Comparison of ENCODE assay signal across 31 mouse cellular contexts in genomic region chr8:70404212-70404611, GRCm38 (mm10). TPM values are rescaled to one million over a fixed set of nuclear protein-coding genes. Genes with fewer than 3 reads are reported as not detected.
DNase-seq lines count a peak whose midpoint lies in the region; ATAC-seq and TF ChIP-seq lines count a peak whose summit lies in the region.
"Had no signal": no experiment of that assay in that cellular context is flagged by ENCODE, and none has a peak within 500 bp of the region (broad histone marks: within the 10 kb centered on the region; RNA-seq: fewer than 3 reads in every experiment).

No protein-coding gene starts in this region.

- peaks cover 28% of the 10 kb centered on the region for H3K4me1 ChIP-seq in intestine, postnatal 0 days (replicated peaks; ENCODE audit: control insufficient read depth, insufficient read depth, low read length)
- peaks cover 45% of the 10 kb centered on the region for H3K4me1 ChIP-seq in intestine, embryonic 16.5 days (ENCODE audit: control insufficient read depth, insufficient read depth, low read length)
- no peaks in the 10 kb centered on the region for H3K4me1 ChIP-seq in liver, postnatal 0 days (ENCODE audit: insufficient read depth)
- H3K4me1 ChIP-seq in ES-Bruce4 (ENCODE audit: control insufficient read depth, insufficient read depth, low read length) = no peaks in the 10 kb centered on the region

- no peak overlapping the region for H3K4me2 ChIP-seq in intestine, postnatal 0 days (replicated peaks; ENCODE audit: low read depth)
- H3K4me2 ChIP-seq in intestine, embryonic 16.5 days (ENCODE audit: low read depth, low read length) = no peak overlapping the region
- no peak overlapping the region for H3K4me2 ChIP-seq in liver, postnatal 0 days (ENCODE audit: low read depth, low read length)
- H3K4me2 ChIP-seq: embryonic facial prominence, embryonic 15.5 days; forebrain, embryonic 13.5 days; hindbrain, embryonic 15.5 days; liver, embryonic 13.5 days; lung, embryonic 14.5 days; midbrain, embryonic 13.5 days had no signal

- 91% methylated on average over 3 of the region's 3 CpGs for whole genome bisulfite sequencing in intestine, postnatal 0 days
- 98% methylated on average over 3 of the region's 3 CpGs for WGBS in intestine, embryonic 16.5 days
- WGBS in liver, postnatal 0 days (ENCODE audit: insufficient replicate concordance) = 90% methylated on average over 3 of the region's 3 CpGs

- peak; percentile 50 for TF ChIP-seq CTCF in intestine, postnatal 0 days (IDR thresholded peaks at IDR 0.05; ENCODE audit: low read depth)
- peak; percentile 36 for TF ChIP-seq CTCF in liver, postnatal 0 days (IDR thresholded peaks at IDR 0.05; ENCODE audit: low read depth)
- peak; percentile 56 for TF ChIP-seq CTCF in ES-Bruce4 (IDR thresholded peaks at IDR 0.05; ENCODE audit: low read depth, low read length)

- H3K27ac ChIP-seq in intestine, postnatal 0 days (ENCODE audit: low read depth, low read length) = no peak overlapping the region
- H3K27ac ChIP-seq in intestine, embryonic 16.5 days (ENCODE audit: low read length) = no peak overlapping the region; the same call in 1 of the 2 replicates
- H3K27ac ChIP-seq in liver, postnatal 0 days (ENCODE audit: low read depth) = no peak overlapping the region
- no peak overlapping the region for H3K27ac ChIP-seq in ES-Bruce4 (ENCODE audit: insufficient read depth, low read length)
- H3K27ac ChIP-seq: embryonic facial prominence, embryonic 10.5 days; embryonic facial prominence, embryonic 15.5 days; forebrain, embryonic 13.5 days; hindbrain, embryonic 10.5 days; hindbrain, embryonic 15.5 days; liver, embryonic 13.5 days; midbrain, embryonic 13.5 days had no signal

- no peak for DNase-seq in liver, postnatal 0 days
- no peak for DNase-seq in liver
- no peak for DNase-seq in testis, postnatal 14 days (ENCODE audit: low spot score)
- DNase-seq: adrenal gland, adult 2 months; adrenal gland, postnatal 36 days; B cell, adult 2 months; cerebellum, adult 2 months; cerebellum, postnatal 25 days; heart, postnatal 14 days; kidney, adult 2 months; kidney, postnatal 10 days; liver, embryonic 13.5 days; lung, embryonic 14.5 days; lung, postnatal 4 days; spleen, adult 18-20 months; thymus, adult 2 months; thymus, postnatal 36 days had no signal

- no peaks in the 10 kb centered on the region for H3K27me3 ChIP-seq in intestine, postnatal 0 days (replicated peaks; ENCODE audit: control insufficient read depth, insufficient read depth, low read length)
- H3K27me3 ChIP-seq in intestine, embryonic 16.5 days (replicated peaks; ENCODE audit: control insufficient read depth, insufficient read depth, low read length) = no peaks in the 10 kb centered on the region
- no peaks in the 10 kb centered on the region for H3K27me3 ChIP-seq in liver, postnatal 0 days (ENCODE audit: insufficient read depth, low read length)
- no peaks in the 10 kb centered on the region for H3K27me3 ChIP-seq in ES-Bruce4 (ENCODE audit: control insufficient read depth, insufficient read depth, low read length, poor library complexity, severe bottlenecking)
- H3K27me3 ChIP-seq: CH12.LX; embryonic facial prominence, embryonic 15.5 days; forebrain, embryonic 13.5 days; hindbrain, embryonic 15.5 days; liver, embryonic 13.5 days; megakaryocyte, embryonic 14.5 days; midbrain, embryonic 13.5 days had no signal

- H3K4me3 ChIP-seq in intestine, postnatal 0 days (ENCODE audit: low read depth, low read length) = no peak overlapping the region
- H3K4me3 ChIP-seq in intestine, embryonic 16.5 days (ENCODE audit: low read length) = no peak overlapping the region
- no peak overlapping the region for H3K4me3 ChIP-seq in liver, postnatal 0 days (ENCODE audit: low read depth, low read length)
- no peak overlapping the region for H3K4me3 ChIP-seq in ES-Bruce4 (ENCODE audit: low read depth, low read length)
- H3K4me3 ChIP-seq: embryonic facial prominence, embryonic 10.5 days; embryonic facial prominence, embryonic 15.5 days; forebrain, embryonic 13.5 days; hindbrain, embryonic 10.5 days; hindbrain, embryonic 15.5 days; liver, embryonic 13.5 days; megakaryocyte, embryonic 14.5 days; midbrain, embryonic 13.5 days had no signal

- no peak for TF ChIP-seq EP300 in liver, postnatal 0 days (IDR thresholded peaks at IDR 0.05; ENCODE audit: low read depth)
- TF ChIP-seq EP300 in ES-Bruce4 (IDR thresholded peaks at IDR 0.05; ENCODE audit: insufficient read depth, low read depth, low read length) = no peak

- no peak for ATAC-seq in intestine, postnatal 0 days
- ATAC-seq in intestine, embryonic 16.5 days = no peak
- no peak for ATAC-seq in liver, postnatal 0 days
- ATAC-seq in megakaryocyte-erythroid progenitor cell, adult 5-6 weeks (replicated peaks; ENCODE audit: low FRiP score, low TSS enrichment, poor library complexity, severe bottlenecking) = peak; percentile 46; the same call in 1 of the 2 replicates
- ATAC-seq: activated CD4-positive, CD25-positive, alpha-beta regulatory T cell, adult 4 months; forebrain, embryonic 13.5 days; inflammation-experienced regulatory T-cells, adult 6 months; midbrain, embryonic 13.5 days had no signal

- H3K9me3 ChIP-seq in intestine, postnatal 0 days (ENCODE audit: control insufficient read depth) = no peaks in the 10 kb centered on the region
- no peaks in the 10 kb centered on the region for H3K9me3 ChIP-seq in intestine, embryonic 16.5 days (ENCODE audit: control insufficient read depth, low read length)
- H3K9me3 ChIP-seq in liver, postnatal 0 days (ENCODE audit: low read length) = no peaks in the 10 kb centered on the region
- no peaks in the 10 kb centered on the region for H3K9me3 ChIP-seq in ES-Bruce4 (replicated peaks; ENCODE audit: control insufficient read depth, insufficient read depth, low read length, poor library complexity, severe bottlenecking)
- H3K9me3 ChIP-seq: embryonic facial prominence, embryonic 10.5 days; embryonic facial prominence, embryonic 15.5 days; forebrain, embryonic 13.5 days; hindbrain, embryonic 10.5 days; hindbrain, embryonic 15.5 days; liver, embryonic 13.5 days; midbrain, embryonic 13.5 days had no signal

- H3K9ac ChIP-seq in intestine, postnatal 0 days (ENCODE audit: low read depth, low read length) = no peak overlapping the region
- H3K9ac ChIP-seq in intestine, embryonic 16.5 days (ENCODE audit: low read depth, low read length) = no peak overlapping the region
- no peak overlapping the region for H3K9ac ChIP-seq in liver, postnatal 0 days (replicated peaks)
- H3K9ac ChIP-seq in ES-Bruce4 (ENCODE audit: low read depth, poor library complexity, severe bottlenecking) = no peak overlapping the region
- H3K9ac ChIP-seq: embryonic facial prominence, embryonic 15.5 days; forebrain, embryonic 13.5 days; hindbrain, embryonic 15.5 days; liver, embryonic 13.5 days; lung, embryonic 14.5 days; midbrain, embryonic 13.5 days had no signal

- peaks cover 5% of the 10 kb centered on the region for H3K36me3 ChIP-seq in intestine, postnatal 0 days (ENCODE audit: control insufficient read depth, insufficient read depth)
- peaks cover 7% of the 10 kb centered on the region; the same call in 1 of the 2 replicates for H3K36me3 ChIP-seq in intestine, embryonic 16.5 days (ENCODE audit: control insufficient read depth, insufficient read depth, low read length)
- H3K36me3 ChIP-seq in liver, postnatal 0 days (replicated peaks; ENCODE audit: insufficient read depth, low read length) = 0 out of 2 replicates have a peak, but pooled peaks cover 3% of the 10 kb centered on the region
- no peaks in the 10 kb centered on the region for H3K36me3 ChIP-seq in ES-Bruce4 (ENCODE audit: control insufficient read depth, insufficient read depth, low read length, poor library complexity, severe bottlenecking)

- no peak for TF ChIP-seq POLR2A in ES-Bruce4 (IDR thresholded peaks at IDR 0.05; ENCODE audit: insufficient read depth, low read length)

RNA-seq across cellular contexts. Expression of gene Comp, which starts 30.9 kb away (rescaled TPM):
- 0.25 and 0.41 TPM in 2 replicates for polyA plus RNA-seq in intestine, postnatal 0 days (2015; fragmentation: Nextera tagmentation; extraction: Ambion mirVana)
- 0.39 and 0.51 TPM in 2 replicates for polyA plus RNA-seq in intestine, embryonic 16.5 days (2015; fragmentation: Nextera tagmentation; extraction: Ambion mirVana)
- polyA plus RNA-seq in liver, postnatal 0 days (2015; fragmentation: Nextera tagmentation; extraction: Ambion mirVana) = 3.0 and 4.0 TPM in 2 replicates
- 1.4 and 2.0 TPM in 2 replicates for polyA plus RNA-seq in ES-Bruce4 (2011; ENCODE audit: insufficient read depth, insufficient read length, low read depth, missing spikeins)
- total RNA-seq in megakaryocyte-erythroid progenitor cell, adult 5-6 weeks (2014; fragmentation: Nextera tagmentation) = 0.15 and 1.2 TPM in 2 replicates
- 2.3 TPM in 1 of 2 replicates, not detected in the other for total RNA-seq in megakaryocyte-erythroid progenitor cell, adult 5-6 weeks (2017)
- total RNA-seq: adrenal gland, postnatal 36 days had no signal

RNA-seq across cellular contexts. Expression of gene Crtc1, which starts 35.2 kb away (rescaled TPM):
- 8.1 and 9.2 TPM in 2 replicates for polyA plus RNA-seq in intestine, postnatal 0 days (2015; fragmentation: Nextera tagmentation; extraction: Ambion mirVana)
- 12.9 and 16.4 TPM in 2 replicates for polyA plus RNA-seq in intestine, embryonic 16.5 days (2015; fragmentation: Nextera tagmentation; extraction: Ambion mirVana)
- 2.6 and 2.7 TPM in 2 replicates for polyA plus RNA-seq in liver, postnatal 0 days (2015; fragmentation: Nextera tagmentation; extraction: Ambion mirVana)
- polyA plus RNA-seq in ES-Bruce4 (2011; ENCODE audit: insufficient read depth, insufficient read length, low read depth, missing spikeins) = 7.7 and 9.6 TPM in 2 replicates
- total RNA-seq in megakaryocyte-erythroid progenitor cell, adult 5-6 weeks (2014; fragmentation: Nextera tagmentation) = 15.6 and 21.7 TPM in 2 replicates
- total RNA-seq in megakaryocyte-erythroid progenitor cell, adult 5-6 weeks (2017) = 1.1 and 1.3 TPM in 2 replicates

RNA-seq across cellular contexts. Expression of gene Upf1, which starts 51.1 kb away (rescaled TPM):
- 9.7 and 10.1 TPM in 2 replicates for polyA plus RNA-seq in intestine, postnatal 0 days (2015; fragmentation: Nextera tagmentation; extraction: Ambion mirVana)
- polyA plus RNA-seq in intestine, embryonic 16.5 days (2015; fragmentation: Nextera tagmentation; extraction: Ambion mirVana) = 6.8 and 7.4 TPM in 2 replicates
- 6.7 and 7.1 TPM in 2 replicates for polyA plus RNA-seq in liver, postnatal 0 days (2015; fragmentation: Nextera tagmentation; extraction: Ambion mirVana)
- polyA plus RNA-seq in ES-Bruce4 (2011; ENCODE audit: insufficient read depth, insufficient read length, low read depth, missing spikeins) = 46.3 and 50.1 TPM in 2 replicates
- 44.1 and 46.9 TPM in 2 replicates for total RNA-seq in megakaryocyte-erythroid progenitor cell, adult 5-6 weeks (2014; fragmentation: Nextera tagmentation)
- total RNA-seq in megakaryocyte-erythroid progenitor cell, adult 5-6 weeks (2017) = 26.7 and 46.7 TPM in 2 replicates
